8 mouse cellular contexts compared by ENCODE assay signal in genomic region chr3:116507772-116508351, GRCm38 (mm10). TPM values are rescaled to one million over a fixed set of nuclear protein-coding genes. Genes with fewer than 3 reads are reported as not detected.
DNase-seq lines count a peak whose midpoint lies in the region; ATAC-seq and TF ChIP-seq lines count a peak whose summit lies in the region.

TSS of gene Rtca (minus strand) at chr3:116508208.

- peak within 1 kb of the TSS; percentile 82 for H3K27ac ChIP-seq in forebrain, postnatal 0 days (ENCODE audit: low read depth, low read length)
- peak within 1 kb of the TSS; percentile 54 for H3K27ac ChIP-seq in lung, embryonic 15.5 days

- peaks cover 39% of the 10 kb centered on the region for H3K36me3 ChIP-seq in G1E (replicated peaks)
- H3K36me3 ChIP-seq in forebrain, postnatal 0 days (ENCODE audit: insufficient read depth): peaks cover 30% of the 10 kb centered on the region
- peaks cover 22% of the 10 kb centered on the region for H3K36me3 ChIP-seq in lung, embryonic 15.5 days

- ATAC-seq in G1E (ENCODE audit: extremely low read depth, insufficient number of reproducible peaks, low FRiP score, poor library complexity, severe bottlenecking): peak; percentile 90
- ATAC-seq in forebrain, postnatal 0 days: peak; percentile 96
- ATAC-seq in lung, embryonic 15.5 days (ENCODE audit: borderline replicate concordance, extremely low read depth, low FRiP score, low TSS enrichment): peak; percentile 96

- peak within 1 kb of the TSS; percentile 89 for H3K4me3 ChIP-seq in G1E (ENCODE audit: low read depth, low read length)
- peak within 1 kb of the TSS; percentile 93 for H3K4me3 ChIP-seq in forebrain, postnatal 0 days (ENCODE audit: low read depth, low read length)
- peak within 1 kb of the TSS; percentile 91 for H3K4me3 ChIP-seq in lung, embryonic 15.5 days

- DNase-seq in G1E (ENCODE audit: low spot score): peak; percentile 96
- peak; percentile 97 to 99 for DNase-seq in cerebellum, adult 18-20 months
- DNase-seq in forebrain, postnatal 0 days: peak; percentile 99
- DNase-seq in heart, postnatal 4 days: peak; percentile 99
- peak; percentile 96 to 98 for DNase-seq in layer of hippocampus, adult 8-10 months (ENCODE audit: low spot score in 2 of 2)
- peak; percentile 94 for DNase-seq in ovary, adult 18-20 months (ENCODE audit: low spot score)
- peak; percentile 98 for DNase-seq in thymus, postnatal 0 days (ENCODE audit: low spot score)

- TF ChIP-seq CTCF in G1E (IDR thresholded peaks at IDR 0.05; ENCODE audit: low read depth, low read length): peak; percentile 69
- peak; percentile 97 for TF ChIP-seq CTCF in forebrain, postnatal 0 days (IDR thresholded peaks at IDR 0.05; ENCODE audit: low read depth)

- no peaks in the 10 kb centered on the region for H3K9me3 ChIP-seq in G1E (replicated peaks)
- no peaks in the 10 kb centered on the region for H3K9me3 ChIP-seq in forebrain, postnatal 0 days (ENCODE audit: low read length)
- no peaks in the 10 kb centered on the region for H3K9me3 ChIP-seq in lung, embryonic 15.5 days

- peaks cover under 1% of the 10 kb centered on the region for H3K27me3 ChIP-seq in G1E (ENCODE audit: insufficient read depth, low read length)
- no peaks in the 10 kb centered on the region for H3K27me3 ChIP-seq in forebrain, postnatal 0 days (ENCODE audit: insufficient read depth, low read length)
- H3K27me3 ChIP-seq in lung, embryonic 15.5 days: no peaks in the 10 kb centered on the region

- H3K4me1 ChIP-seq in G1E (ENCODE audit: insufficient read depth, low read depth, low read length): peaks cover 32% of the 10 kb centered on the region
- H3K4me1 ChIP-seq in forebrain, postnatal 0 days (ENCODE audit: insufficient read depth): peaks cover 12% of the 10 kb centered on the region; the same call in 1 of the 2 replicates
- H3K4me1 ChIP-seq in lung, embryonic 15.5 days: peaks cover 14% of the 10 kb centered on the region

- peak within 1 kb of the TSS; percentile 88 for H3K9ac ChIP-seq in forebrain, postnatal 0 days
- H3K9ac ChIP-seq in lung, embryonic 15.5 days: peak within 1 kb of the TSS; percentile 80

- WGBS in forebrain, postnatal 0 days: under 1% methylated on average over 34 of the region's 44 CpGs
- WGBS in lung, embryonic 15.5 days: under 1% methylated on average over 44 of the region's 44 CpGs

- peak within 1 kb of the TSS; percentile 56 for H3K4me2 ChIP-seq in forebrain, postnatal 0 days (ENCODE audit: low read depth)
- H3K4me2 ChIP-seq in lung, embryonic 15.5 days: peak within 1 kb of the TSS; percentile 74

RNA-seq across cellular contexts. Expression of gene Rtca, which starts in this region (rescaled TPM):
- total RNA-seq in G1E (2014; fragmentation: Nextera tagmentation) (31.6 and 47.9 TPM in 2 replicates), G1E (2017) (32.1 and 36.8 TPM in 2 replicates)
- polyA plus RNA-seq in G1E (2012): 36.7 and 40.3 TPM in 2 replicates
- total RNA-seq in forebrain, postnatal 0 days (2014; rRNA removed): 89.9 and 109 TPM in 2 replicates
- polyA plus RNA-seq in forebrain, postnatal 0 days (2015; fragmentation: Nextera tagmentation; extraction: Ambion mirVana): 137 TPM in 2 replicates
- total RNA-seq in heart, postnatal 4 days (2021): 10 to 100 TPM; 30.7 to 34.1 TPM
- 10 to 100 TPM; 55.3 to 62.4 (median 60.2) TPM for total RNA-seq in layer of hippocampus, adult 8-10 months (2022)
- 65.1 and 65.6 TPM in 2 replicates for polyA plus RNA-seq in lung, embryonic 15.5 days (2015; fragmentation: Nextera tagmentation; extraction: Ambion mirVana)
- 72.2 and 75.3 TPM in 2 replicates for polyA plus RNA-seq in thymus, postnatal 0 days (2015; fragmentation: Nextera tagmentation; extraction: Ambion mirVana)

Comparison
In these comparisons a context has a peak if more than half of its experiments do, and no peak if none do; other contexts are left out.
1. Peak in every context shown above with its lines: DNase-seq, ATAC-seq, H3K4me3 ChIP-seq and H3K27ac ChIP-seq.